Mouse (Mus musculus): ENCODE results near the gene Fam83d. TPM values are rescaled to one million over a fixed set of nuclear protein-coding genes. Genes with fewer than 3 reads are reported as not detected.

Fam83d gene
- polyA plus RNA-seq, 1 experiment from 2014 or later = 59.7 TPM

GRCm38 (mm10) chr2:158776716-158777115, 8.8 kb downstream of the Fam83d start:
- H3K27me3 ChIP-seq (replicated peaks) = no peaks in the 10 kb centered on the region
- no peaks in the 10 kb centered on the region for H3K9me3 ChIP-seq (replicated peaks)
- H3K4me1 ChIP-seq (replicated peaks) = peaks cover 57% of the 10 kb centered on the region
- WGBS = 86% methylated on average over 4 of the region's 4 CpGs
- H3K27ac ChIP-seq (ENCODE audit: poor library complexity, severe bottlenecking) = no peak overlapping the region
- peak overlapping the region; percentile 35; the same call in 1 of the 2 replicates for H3K9ac ChIP-seq
- H3K4me2 ChIP-seq = no peak overlapping the region; the same call in 1 of the 2 replicates
- ATAC-seq (ENCODE audit: insufficient number of reproducible peaks, low FRiP score) = no peak
- H3K36me3 ChIP-seq = peaks cover 30% of the 10 kb centered on the region
- no peak overlapping the region for H3K4me3 ChIP-seq

GRCm38 (mm10) chr2:158777490-158777889, 9.6 kb downstream of the Fam83d start:
- Histone ChIP-seq H3K4me3 (no peak overlapping the region), H3K4me1 (replicated peaks) (peaks cover 50% of the 10 kb centered on the region), H3K9me3 (replicated peaks) (no peaks in the 10 kb centered on the region), H3K9ac (peak overlapping the region; percentile 14; the same call in 1 of the 2 replicates), H3K36me3 (peaks cover 33% of the 10 kb centered on the region), H3K27me3 (replicated peaks) (no peaks in the 10 kb centered on the region), H3K4me2 (peak overlapping the region; percentile 9; the same call in 1 of the 2 replicates), H3K27ac (ENCODE audit: poor library complexity, severe bottlenecking) (no peak overlapping the region)
- WGBS = 20% methylated on average over 6 of the region's 6 CpGs
- no peak for ATAC-seq (ENCODE audit: insufficient number of reproducible peaks, low FRiP score)

GRCm38 (mm10) chr2:158778349-158778748, 10.5 kb downstream of the Fam83d start:
- 54% methylated on average over 7 of the region's 7 CpGs for WGBS
- Histone ChIP-seq H3K36me3 (peaks cover 36% of the 10 kb centered on the region), H3K4me3 (no peak overlapping the region), H3K4me1 (replicated peaks) (peaks cover 51% of the 10 kb centered on the region), H3K27me3 (replicated peaks) (no peaks in the 10 kb centered on the region), H3K9ac (no peak overlapping the region), H3K27ac (ENCODE audit: poor library complexity, severe bottlenecking) (no peak overlapping the region), H3K4me2 (no peak overlapping the region), H3K9me3 (replicated peaks) (no peaks in the 10 kb centered on the region)
- ATAC-seq (ENCODE audit: insufficient number of reproducible peaks, low FRiP score) = no peak

- Histone ChIP-seq H3K9me3 (replicated peaks) (no peaks in the 10 kb centered on the region), H3K36me3 (peaks cover 62% of the 10 kb centered on the region), H3K4me1 (replicated peaks) (peaks cover 34% of the 10 kb centered on the region), H3K27ac (ENCODE audit: poor library complexity, severe bottlenecking) (no peak overlapping the region), H3K4me2 (no peak overlapping the region), H3K4me3 (no peak overlapping the region), H3K9ac (no peak overlapping the region), H3K27me3 (replicated peaks) (no peaks in the 10 kb centered on the region)
- 93% methylated on average over 7 of the region's 7 CpGs for WGBS
- ATAC-seq (ENCODE audit: insufficient number of reproducible peaks, low FRiP score) = no peak
These were observed 13.2 kb downstream of the Fam83d start for GRCm38 (mm10) chr2:158781126-158781525.

- ATAC-seq (ENCODE audit: insufficient number of reproducible peaks, low FRiP score) = no peak
- H3K4me2 ChIP-seq = no peak overlapping the region
These were observed 19.3 kb downstream of the Fam83d start for GRCm38 (mm10) chr2:158786927-158787795.

GRCm38 (mm10) chr2:158794494-158795004, 26.7 kb downstream of the Fam83d start, which contains the start of gene Dhx35:
TSS of gene Dhx35 (plus strand) at chr2:158794807.
- H3K9ac ChIP-seq = peak within 1 kb of the TSS; percentile 84
- no peaks in the 10 kb centered on the region for H3K27me3 ChIP-seq (replicated peaks)
- peak within 1 kb of the TSS; percentile 86 for H3K4me2 ChIP-seq
- peak within 1 kb of the TSS; percentile 63 for H3K27ac ChIP-seq (ENCODE audit: poor library complexity, severe bottlenecking)
- H3K4me1 ChIP-seq (replicated peaks) = peaks cover 12% of the 10 kb centered on the region
- ATAC-seq (ENCODE audit: insufficient number of reproducible peaks, low FRiP score) = peak; percentile 100
- H3K36me3 ChIP-seq = peaks cover 3% of the 10 kb centered on the region
- H3K4me3 ChIP-seq = peak within 1 kb of the TSS; percentile 80
- WGBS = under 1% methylated on average over 28 of the region's 33 CpGs
- 0 out of 2 replicates have a peak, but pooled peaks cover under 1% of the 10 kb centered on the region for H3K9me3 ChIP-seq (replicated peaks)

More at GRCm38 (mm10) chr2:158786927-158787795, 19.3 kb downstream of the Fam83d start:
- no peaks in the 10 kb centered on the region for H3K9me3 ChIP-seq (replicated peaks)
- H3K27ac ChIP-seq (ENCODE audit: poor library complexity, severe bottlenecking) = no peak overlapping the region
- peaks cover 8% of the 10 kb centered on the region; the same call in 1 of the 2 replicates for H3K4me1 ChIP-seq (replicated peaks)
- no peak overlapping the region for H3K4me3 ChIP-seq
- 83% methylated on average over 14 of the region's 14 CpGs for WGBS
- H3K36me3 ChIP-seq = peaks cover 42% of the 10 kb centered on the region
- no peaks in the 10 kb centered on the region for H3K27me3 ChIP-seq (replicated peaks)
- no peak overlapping the region for H3K9ac ChIP-seq

GRCm38 (mm10) chr2:158795043-158795442, 27.1 kb downstream of the Fam83d start:
- H3K4me1 ChIP-seq (replicated peaks) = peaks cover 12% of the 10 kb centered on the region
- peak overlapping the region; percentile 86 for H3K4me2 ChIP-seq
- WGBS = 11% methylated on average over 15 of the region's 15 CpGs
- H3K27ac ChIP-seq (ENCODE audit: poor library complexity, severe bottlenecking) = peak overlapping the region; percentile 63
- peaks cover 8% of the 10 kb centered on the region for H3K36me3 ChIP-seq
- peak overlapping the region; percentile 80 for H3K4me3 ChIP-seq
- ATAC-seq (ENCODE audit: insufficient number of reproducible peaks, low FRiP score) = no peak; the same call in 1 of the 2 replicates
- H3K9ac ChIP-seq = peak overlapping the region; percentile 84
- H3K27me3 ChIP-seq (replicated peaks) = no peaks in the 10 kb centered on the region
- peaks cover 6% of the 10 kb centered on the region; the same call in 1 of the 2 replicates for H3K9me3 ChIP-seq (replicated peaks)

- H3K27ac ChIP-seq (ENCODE audit: poor library complexity, severe bottlenecking) = no peak overlapping the region
- ATAC-seq (ENCODE audit: insufficient number of reproducible peaks, low FRiP score) = no peak
- no peak overlapping the region for H3K4me3 ChIP-seq
- WGBS = 80% methylated on average over 2 of the region's 2 CpGs
- no peak overlapping the region for H3K9ac ChIP-seq
- H3K4me2 ChIP-seq = no peak overlapping the region
- peaks cover 12% of the 10 kb centered on the region for H3K4me1 ChIP-seq (replicated peaks)
- peaks cover 16% of the 10 kb centered on the region for H3K36me3 ChIP-seq
- peaks cover 7% of the 10 kb centered on the region; the same call in 1 of the 2 replicates for H3K9me3 ChIP-seq (replicated peaks)
- no peaks in the 10 kb centered on the region for H3K27me3 ChIP-seq (replicated peaks)
These were observed 28.0 kb downstream of the Fam83d start for GRCm38 (mm10) chr2:158795875-158796274.

GRCm38 (mm10) chr2:158799328-158799727, 31.4 kb downstream of the Fam83d start:
- ATAC-seq (ENCODE audit: insufficient number of reproducible peaks, low FRiP score) = no peak

GRCm38 (mm10) chr2:158800788-158801187, 32.9 kb downstream of the Fam83d start:
- H3K27ac ChIP-seq (ENCODE audit: poor library complexity, severe bottlenecking) = no peak overlapping the region
- no peaks in the 10 kb centered on the region for H3K4me1 ChIP-seq (replicated peaks)
- peaks cover 7% of the 10 kb centered on the region; the same call in 1 of the 2 replicates for H3K9me3 ChIP-seq (replicated peaks)
- H3K4me2 ChIP-seq = no peak overlapping the region
- no peak overlapping the region for H3K4me3 ChIP-seq
- H3K9ac ChIP-seq = no peak overlapping the region
- peaks cover 52% of the 10 kb centered on the region for H3K36me3 ChIP-seq
- ATAC-seq (ENCODE audit: insufficient number of reproducible peaks, low FRiP score) = no peak
- H3K27me3 ChIP-seq (replicated peaks) = no peaks in the 10 kb centered on the region
- 94% methylated on average over 8 of the region's 8 CpGs for WGBS

More at GRCm38 (mm10) chr2:158799328-158799727, 31.4 kb downstream of the Fam83d start:
- Histone ChIP-seq H3K9ac (no peak overlapping the region), H3K4me3 (no peak overlapping the region), H3K9me3 (replicated peaks) (peaks cover 7% of the 10 kb centered on the region; the same call in 1 of the 2 replicates), H3K4me2 (no peak overlapping the region), H3K36me3 (peaks cover 45% of the 10 kb centered on the region), H3K27ac (ENCODE audit: poor library complexity, severe bottlenecking) (no peak overlapping the region), H3K4me1 (replicated peaks) (peaks cover 5% of the 10 kb centered on the region), H3K27me3 (replicated peaks) (no peaks in the 10 kb centered on the region)
- WGBS = 70% methylated on average over 4 of the region's 4 CpGs

- H3K4me2 ChIP-seq = no peak overlapping the region
- peaks cover 7% of the 10 kb centered on the region; the same call in 1 of the 2 replicates for H3K9me3 ChIP-seq (replicated peaks)
- H3K9ac ChIP-seq = no peak overlapping the region
- H3K4me3 ChIP-seq = no peak overlapping the region
- WGBS = 86% methylated on average over 8 of the region's 8 CpGs
- no peak overlapping the region for H3K27ac ChIP-seq (ENCODE audit: poor library complexity, severe bottlenecking)
- no peaks in the 10 kb centered on the region for H3K4me1 ChIP-seq (replicated peaks)
- no peaks in the 10 kb centered on the region for H3K27me3 ChIP-seq (replicated peaks)
- no peak for ATAC-seq (ENCODE audit: insufficient number of reproducible peaks, low FRiP score)
- H3K36me3 ChIP-seq = peaks cover 65% of the 10 kb centered on the region
These were observed 35.7 kb downstream of the Fam83d start for GRCm38 (mm10) chr2:158803575-158803974.
